Mouse (Mus musculus): ENCODE results near the gene Znrf3. TPM values are rescaled to one million over a fixed set of nuclear protein-coding genes. Genes with fewer than 3 reads are reported as not detected.

Gene Znrf3
- polyA plus RNA-seq, 1 experiment from 2014 or later: 7.3 TPM

- no peak for ATAC-seq
- H3K4me1 ChIP-seq (ENCODE audit: control insufficient read depth, insufficient read depth, low read length): no peaks in the 10 kb centered on the region
- H3K36me3 ChIP-seq (ENCODE audit: control insufficient read depth, insufficient read depth, low read length): no peaks in the 10 kb centered on the region
- no peaks in the 10 kb centered on the region for H3K9me3 ChIP-seq (ENCODE audit: control insufficient read depth, low read length)
- H3K4me3 ChIP-seq (ENCODE audit: low read length): no peak overlapping the region
- H3K4me2 ChIP-seq (ENCODE audit: low read depth, low read length): no peak overlapping the region
- H3K9ac ChIP-seq (ENCODE audit: low read depth, low read length): no peak overlapping the region
- no peaks in the 10 kb centered on the region for H3K27me3 ChIP-seq (replicated peaks; ENCODE audit: control insufficient read depth, insufficient read depth, low read length)
- WGBS: 57% methylated on average over 10 of the region's 10 CpGs
- H3K27ac ChIP-seq (ENCODE audit: low read length): no peak overlapping the region
Observed at GRCm38 (mm10) chr11:5369176-5369575, 75.5 kb downstream of the Znrf3 start.

- H3K4me2 ChIP-seq (ENCODE audit: low read depth, low read length): no peak overlapping the region
- no peaks in the 10 kb centered on the region for H3K9me3 ChIP-seq (ENCODE audit: control insufficient read depth, low read length)
- no peaks in the 10 kb centered on the region for H3K27me3 ChIP-seq (replicated peaks; ENCODE audit: control insufficient read depth, insufficient read depth, low read length)
- no peak overlapping the region for H3K9ac ChIP-seq (ENCODE audit: low read depth, low read length)
- H3K27ac ChIP-seq (ENCODE audit: low read length): no peak overlapping the region
- no peaks in the 10 kb centered on the region for H3K36me3 ChIP-seq (ENCODE audit: control insufficient read depth, insufficient read depth, low read length)
- no peaks in the 10 kb centered on the region for H3K4me1 ChIP-seq (ENCODE audit: control insufficient read depth, insufficient read depth, low read length)
- H3K4me3 ChIP-seq (ENCODE audit: low read length): no peak overlapping the region
- no peak for ATAC-seq
Observed at GRCm38 (mm10) chr11:5368492-5368891, 76.2 kb downstream of the Znrf3 start.

- no peaks in the 10 kb centered on the region for H3K9me3 ChIP-seq (ENCODE audit: control insufficient read depth, low read length)
- no peak overlapping the region for H3K9ac ChIP-seq (ENCODE audit: low read depth, low read length)
- H3K27me3 ChIP-seq (replicated peaks; ENCODE audit: control insufficient read depth, insufficient read depth, low read length): no peaks in the 10 kb centered on the region
- H3K4me3 ChIP-seq (ENCODE audit: low read length): no peak overlapping the region
- no peak for ATAC-seq
- 91% methylated on average over 2 of the region's 2 CpGs for WGBS
- no peaks in the 10 kb centered on the region for H3K4me1 ChIP-seq (ENCODE audit: control insufficient read depth, insufficient read depth, low read length)
- H3K27ac ChIP-seq (ENCODE audit: low read length): no peak overlapping the region
- H3K4me2 ChIP-seq (ENCODE audit: low read depth, low read length): no peak overlapping the region
- H3K36me3 ChIP-seq (ENCODE audit: control insufficient read depth, insufficient read depth, low read length): no peaks in the 10 kb centered on the region
Observed at GRCm38 (mm10) chr11:5355266-5355764, 89.3 kb downstream of the Znrf3 start.

GRCm38 (mm10) chr11:5354753-5355152 is 89.9 kb downstream of the Znrf3 start:
- no peak overlapping the region for H3K9ac ChIP-seq (ENCODE audit: low read depth, low read length)
- 67% methylated on average over 1 of the region's 1 CpGs for WGBS
- no peak for ATAC-seq
- no peak overlapping the region for H3K27ac ChIP-seq (ENCODE audit: low read length)
- H3K9me3 ChIP-seq (ENCODE audit: control insufficient read depth, low read length): no peaks in the 10 kb centered on the region
- H3K27me3 ChIP-seq (replicated peaks; ENCODE audit: control insufficient read depth, insufficient read depth, low read length): no peaks in the 10 kb centered on the region
- no peak overlapping the region for H3K4me2 ChIP-seq (ENCODE audit: low read depth, low read length)
- H3K4me1 ChIP-seq (ENCODE audit: control insufficient read depth, insufficient read depth, low read length): no peaks in the 10 kb centered on the region
- no peaks in the 10 kb centered on the region for H3K36me3 ChIP-seq (ENCODE audit: control insufficient read depth, insufficient read depth, low read length)
- H3K4me3 ChIP-seq (ENCODE audit: low read length): no peak overlapping the region

- no peak for ATAC-seq
- H3K27me3 ChIP-seq (replicated peaks; ENCODE audit: control insufficient read depth, insufficient read depth, low read length): no peaks in the 10 kb centered on the region
- H3K27ac ChIP-seq (ENCODE audit: low read length): no peak overlapping the region
- H3K4me2 ChIP-seq (ENCODE audit: low read depth, low read length): no peak overlapping the region
- no peaks in the 10 kb centered on the region for H3K9me3 ChIP-seq (ENCODE audit: control insufficient read depth, low read length)
- peaks cover under 1% of the 10 kb centered on the region; the same call in 1 of the 2 replicates for H3K4me1 ChIP-seq (ENCODE audit: control insufficient read depth, insufficient read depth, low read length)
- H3K9ac ChIP-seq (ENCODE audit: low read depth, low read length): no peak overlapping the region
- no peak overlapping the region for H3K4me3 ChIP-seq (ENCODE audit: low read length)
- H3K36me3 ChIP-seq (ENCODE audit: control insufficient read depth, insufficient read depth, low read length): no peaks in the 10 kb centered on the region
Observed at GRCm38 (mm10) chr11:5353032-5353431, 91.6 kb downstream of the Znrf3 start.

GRCm38 (mm10) chr11:5349483-5349882 is 95.2 kb downstream of the Znrf3 start:
- Histone ChIP-seq H3K4me1 (ENCODE audit: control insufficient read depth, insufficient read depth, low read length) (peaks cover 10% of the 10 kb centered on the region; the same call in 1 of the 2 replicates), H3K4me2 (ENCODE audit: low read depth, low read length) (no peak overlapping the region), H3K27me3 (replicated peaks; ENCODE audit: control insufficient read depth, insufficient read depth, low read length) (no peaks in the 10 kb centered on the region), H3K27ac (ENCODE audit: low read length) (no peak overlapping the region), H3K9ac (ENCODE audit: low read depth, low read length) (no peak overlapping the region), H3K9me3 (ENCODE audit: control insufficient read depth, low read length) (no peaks in the 10 kb centered on the region), H3K36me3 (ENCODE audit: control insufficient read depth, insufficient read depth, low read length) (no peaks in the 10 kb centered on the region), H3K4me3 (ENCODE audit: low read length) (no peak overlapping the region)
- no peak for ATAC-seq
- WGBS: 97% methylated on average over 5 of the region's 5 CpGs

- H3K27ac ChIP-seq (ENCODE audit: low read length): no peak overlapping the region
Observed at GRCm38 (mm10) chr11:5346845-5347640, 97.6 kb downstream of the Znrf3 start.

GRCm38 (mm10) chr11:5343748-5344147 is 100.9 kb downstream of the Znrf3 start:
- H3K9me3 ChIP-seq (ENCODE audit: control insufficient read depth, low read length): no peaks in the 10 kb centered on the region
- H3K36me3 ChIP-seq (ENCODE audit: control insufficient read depth, insufficient read depth, low read length): no peaks in the 10 kb centered on the region
- WGBS: 89% methylated on average over 4 of the region's 4 CpGs
- no peak overlapping the region for H3K9ac ChIP-seq (ENCODE audit: low read depth, low read length)
- H3K4me2 ChIP-seq (ENCODE audit: low read depth, low read length): no peak overlapping the region
- H3K27ac ChIP-seq (ENCODE audit: low read length): no peak overlapping the region
- peaks cover 10% of the 10 kb centered on the region; the same call in 1 of the 2 replicates for H3K4me1 ChIP-seq (ENCODE audit: control insufficient read depth, insufficient read depth, low read length)
- ATAC-seq: no peak
- no peak overlapping the region for H3K4me3 ChIP-seq (ENCODE audit: low read length)
- no peaks in the 10 kb centered on the region for H3K27me3 ChIP-seq (replicated peaks; ENCODE audit: control insufficient read depth, insufficient read depth, low read length)

More at GRCm38 (mm10) chr11:5346845-5347640, 97.6 kb downstream of the Znrf3 start:
- Histone ChIP-seq H3K9me3 (ENCODE audit: control insufficient read depth, low read length) (no peaks in the 10 kb centered on the region), H3K27me3 (replicated peaks; ENCODE audit: control insufficient read depth, insufficient read depth, low read length) (no peaks in the 10 kb centered on the region), H3K4me1 (ENCODE audit: control insufficient read depth, insufficient read depth, low read length) (peaks cover 10% of the 10 kb centered on the region; the same call in 1 of the 2 replicates), H3K4me2 (ENCODE audit: low read depth, low read length) (no peak overlapping the region), H3K9ac (ENCODE audit: low read depth, low read length) (no peak overlapping the region), H3K36me3 (ENCODE audit: control insufficient read depth, insufficient read depth, low read length) (no peaks in the 10 kb centered on the region), H3K4me3 (ENCODE audit: low read length) (no peak overlapping the region)
- WGBS: 31% methylated on average over 4 of the region's 4 CpGs
- ATAC-seq: no peak

- no peak overlapping the region for H3K27ac ChIP-seq (ENCODE audit: low read length)
- H3K4me1 ChIP-seq (ENCODE audit: control insufficient read depth, insufficient read depth, low read length): no peaks in the 10 kb centered on the region
- 99% methylated on average over 1 of the region's 1 CpGs for WGBS
- no peaks in the 10 kb centered on the region for H3K9me3 ChIP-seq (ENCODE audit: control insufficient read depth, low read length)
- H3K9ac ChIP-seq (ENCODE audit: low read depth, low read length): no peak overlapping the region
- no peaks in the 10 kb centered on the region for H3K36me3 ChIP-seq (ENCODE audit: control insufficient read depth, insufficient read depth, low read length)
- no peaks in the 10 kb centered on the region for H3K27me3 ChIP-seq (replicated peaks; ENCODE audit: control insufficient read depth, insufficient read depth, low read length)
- H3K4me2 ChIP-seq (ENCODE audit: low read depth, low read length): no peak overlapping the region
- H3K4me3 ChIP-seq (ENCODE audit: low read length): no peak overlapping the region
- ATAC-seq: no peak
Observed at GRCm38 (mm10) chr11:5339732-5340131, 104.9 kb downstream of the Znrf3 start.

Measured in intestine, embryonic 16.5 days (tissue).